Mouse (Mus musculus) brain, embryonic 14.5 days (tissue): ENCODE results near the gene Arpin. TPM values are rescaled to one million over a fixed set of nuclear protein-coding genes. Genes with fewer than 3 reads are reported as not detected.

Source experiments
- DNase-seq: peaks from one replicate; pipeline ENCODE4 v3.0.0-alpha.2; 2011; ENCODE audit warnings: low read depth
- CTCF ChIP-seq: fragments of 200-500 bp; IDR thresholded peaks from 2 replicates; pipeline ENCODE4 v1.5.1; 2012; ENCODE audit warnings: inconsistent platforms, mild to moderate bottlenecking, moderate library complexity, borderline replicate concordance; ENCODE audit not compliant: insufficient read depth, insufficient read length; ENCODE audit errors: extremely low read depth
- POLR2A ChIP-seq: fragments of 200-500 bp; IDR thresholded peaks from 2 replicates; pipeline ENCODE4 v1.6.1; 2012; ENCODE audit warnings: mild to moderate bottlenecking, inconsistent platforms, borderline replicate concordance; ENCODE audit not compliant: poor library complexity, insufficient read depth, insufficient read length, severe bottlenecking; ENCODE audit errors: extremely low read depth
- polyA plus RNA-seq: library from polyadenylated mRNA; depleted of rRNA; stranded (reverse); fragments of >200 nt; gene quantifications from 2 replicates; pipeline ENCODE4 v1.2.3, GENCODE M21; 2012; rRNA removed

Gene Arpin
- polyA plus RNA-seq, 1 experiment = 13.7 TPM

DNA sequence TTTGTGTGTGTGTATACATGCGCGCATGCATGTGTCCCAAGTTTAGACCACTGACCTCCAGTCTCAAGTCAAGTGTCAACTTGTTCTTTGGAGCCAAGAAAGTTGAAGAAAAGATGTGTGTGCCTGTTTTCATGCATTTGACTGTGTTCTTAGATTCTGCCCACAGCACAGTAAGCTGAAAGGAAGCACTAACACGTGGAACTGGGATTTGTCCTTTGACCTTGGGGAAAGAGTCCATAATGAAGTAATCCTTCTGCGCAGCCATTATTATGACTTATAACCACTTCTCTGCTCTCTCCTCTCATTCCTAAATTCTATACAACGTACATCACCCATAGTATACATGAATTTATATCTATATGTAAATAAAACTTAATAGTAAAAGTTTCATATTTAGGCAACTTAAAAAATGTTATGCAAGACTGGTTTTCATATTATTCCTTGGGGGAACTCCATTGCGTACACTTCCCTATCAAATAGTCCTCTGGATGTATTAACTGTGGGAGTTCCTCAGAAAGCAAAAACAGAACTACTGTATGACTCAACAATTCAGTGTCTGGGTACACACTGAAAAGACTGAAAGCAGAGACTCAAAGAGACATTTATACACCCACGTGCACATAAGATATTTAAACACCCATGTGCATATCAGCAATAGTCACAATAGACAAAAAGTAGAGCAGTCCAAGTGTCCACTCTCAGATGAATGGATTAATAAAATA, 51.4 kb downstream of the Arpin start:
- no peak for DNase-seq
- TF ChIP-seq POLR2A (no peak), CTCF (no peak)

- TF ChIP-seq POLR2A = no peak
- no peak for TF ChIP-seq CTCF
- no peak for DNase-seq
Measured at GRCm38 (mm10) chr7:79881901-79882300, 53.3 kb downstream of the Arpin start.

DNA sequence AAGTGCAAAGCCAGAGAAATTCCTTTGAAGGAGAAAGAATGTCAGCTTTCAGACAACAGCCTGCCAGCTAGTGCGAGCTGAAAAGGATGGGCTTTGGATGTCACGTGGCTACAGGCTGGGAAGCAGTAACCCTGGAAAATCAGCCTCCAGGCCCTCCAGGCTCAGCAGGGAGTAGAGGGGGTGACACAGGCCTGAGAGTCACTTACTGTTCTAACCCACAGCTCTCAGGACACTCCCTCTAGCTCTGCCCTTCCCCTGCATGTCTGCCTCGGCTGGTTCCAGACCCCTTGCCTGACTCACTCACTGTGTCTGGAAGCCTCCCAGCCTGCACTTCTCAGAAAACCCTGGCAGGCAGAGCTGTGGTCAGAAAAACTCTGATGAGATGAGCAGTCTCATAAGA, 54.2 kb downstream of the Arpin start:
- no peak for TF ChIP-seq CTCF
- no peak for TF ChIP-seq POLR2A
- DNase-seq = no peak

GRCm38 (mm10) chr7:79880033-79880432, 55.1 kb downstream of the Arpin start:
- DNase-seq = no peak
- TF ChIP-seq POLR2A (no peak), CTCF (no peak)

DNA sequence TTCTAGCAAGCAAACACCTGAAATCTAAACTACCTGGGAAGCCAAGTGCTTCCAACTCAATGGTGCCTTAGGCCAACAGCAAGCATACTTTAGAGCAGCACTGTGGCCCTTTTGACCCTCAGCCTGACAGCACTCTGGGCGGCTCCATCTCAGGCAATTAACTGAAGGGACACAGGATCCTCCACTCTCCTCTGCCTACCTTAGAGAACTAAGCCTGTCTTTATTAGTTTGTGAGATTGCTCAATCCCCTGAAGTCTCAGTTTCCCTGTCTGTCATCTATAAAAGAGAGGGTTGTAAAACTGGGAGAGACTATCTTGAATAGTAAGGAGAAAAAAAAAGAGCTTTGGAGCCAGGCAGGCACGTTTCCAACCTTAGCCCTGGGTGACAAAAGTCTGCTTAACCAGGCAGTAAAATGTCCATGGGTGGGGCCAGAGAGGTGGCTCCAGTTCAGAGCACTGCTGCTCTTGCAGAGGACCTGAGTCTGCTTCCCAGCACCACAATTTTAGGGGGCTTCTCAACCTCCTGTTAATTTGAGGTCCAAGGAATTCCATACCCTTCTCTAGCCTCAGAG, 56.6 kb downstream of the Arpin start:
- no peak for DNase-seq
- TF ChIP-seq POLR2A = no peak
- no peak for TF ChIP-seq CTCF

Other genes starting within 250 kb of the Arpin start
- 4.8 and 5.4 TPM in 2 replicates for gene Kif7, start 219.6 kb downstream of the Arpin start, polyA plus RNA-seq
- gene Plin1, start 202.5 kb downstream of the Arpin start, polyA plus RNA-seq = 0.23 TPM in 2 replicates
- 11.1 and 13.3 TPM in 2 replicates for gene Pex11a, start 192.2 kb downstream of the Arpin start, polyA plus RNA-seq
- gene Wdr93, start 192.2 kb downstream of the Arpin start, polyA plus RNA-seq = 0.23 and 0.33 TPM in 2 replicates
- gene Mesp1, start 141.6 kb downstream of the Arpin start, polyA plus RNA-seq = not detected in 2 replicates
- 1.2 and 1.9 TPM in 2 replicates for gene Mesp2, start 124.6 kb downstream of the Arpin start, polyA plus RNA-seq
- 4.9 and 7.8 TPM in 2 replicates for gene Anpep, start 74.3 kb downstream of the Arpin start, polyA plus RNA-seq
- gene Ap3s2, start 14.7 kb downstream of the Arpin start, polyA plus RNA-seq = 56.0 and 58.4 TPM in 2 replicates
- gene Zfp710, start 89.5 kb upstream of the Arpin start, polyA plus RNA-seq = 34.8 and 36.1 TPM in 2 replicates
- gene Idh2, start 180.0 kb upstream of the Arpin start, polyA plus RNA-seq = 230 and 297 TPM in 2 replicates